Mouse (Mus musculus): ENCODE data around the gene Kalrn. TPM values are rescaled to one million over a fixed set of nuclear protein-coding genes. Genes with fewer than 3 reads are reported as not detected.

The Kalrn gene
- total RNA-seq, 2 experiments from 2014 or later = 16.3 to 17.8 TPM

DNA sequence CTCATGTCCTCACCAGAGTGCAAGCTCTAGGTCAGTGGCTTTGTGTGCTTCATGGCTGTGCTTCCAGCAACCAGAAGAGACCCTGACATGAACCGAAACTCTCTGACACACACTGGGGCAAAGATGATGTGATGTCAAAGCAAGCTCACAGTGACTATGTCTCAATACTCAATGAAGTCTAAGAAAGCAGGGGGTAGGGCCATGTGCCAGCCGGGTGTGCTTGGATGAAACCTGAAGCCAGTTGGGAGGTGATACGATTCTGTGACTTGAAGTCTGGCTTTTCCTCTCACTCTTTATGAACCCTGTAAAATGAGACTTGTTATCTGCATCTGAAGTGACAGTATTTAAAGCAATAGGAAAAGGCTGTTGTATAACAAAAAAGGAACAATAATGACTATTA lies 501.2 kb downstream of the Kalrn start:
- DNase-seq = no peak

DNA sequence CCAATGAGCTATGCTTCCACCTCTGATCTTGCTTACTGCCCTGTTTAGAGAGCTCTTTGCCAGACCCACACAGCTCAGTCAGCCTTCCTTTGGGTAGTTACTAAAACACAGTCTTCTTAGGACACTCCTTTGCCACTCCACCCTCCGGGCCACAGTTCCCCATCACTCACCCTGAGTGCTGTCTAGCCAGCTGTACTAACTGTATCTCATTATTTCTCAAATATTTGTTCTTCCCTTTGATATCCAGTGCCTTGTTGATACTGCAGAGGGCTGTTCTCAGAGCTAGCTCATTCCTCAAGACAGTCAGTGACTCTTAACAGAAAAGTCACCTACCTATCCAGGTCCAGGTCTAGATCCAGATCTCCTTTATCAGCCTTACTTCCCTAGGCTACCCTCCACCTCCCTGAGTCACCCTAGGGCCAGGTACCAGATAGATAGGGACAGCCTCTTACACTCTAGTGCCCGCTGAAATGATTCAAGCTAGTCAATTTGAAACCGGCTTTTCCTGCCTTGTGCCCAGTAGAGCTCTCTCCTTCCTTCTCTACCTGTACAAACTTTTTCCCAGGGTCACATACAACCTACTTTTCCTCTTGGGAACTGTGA lies 502.0 kb downstream of the Kalrn start:
- DNase-seq = no peak

DNA sequence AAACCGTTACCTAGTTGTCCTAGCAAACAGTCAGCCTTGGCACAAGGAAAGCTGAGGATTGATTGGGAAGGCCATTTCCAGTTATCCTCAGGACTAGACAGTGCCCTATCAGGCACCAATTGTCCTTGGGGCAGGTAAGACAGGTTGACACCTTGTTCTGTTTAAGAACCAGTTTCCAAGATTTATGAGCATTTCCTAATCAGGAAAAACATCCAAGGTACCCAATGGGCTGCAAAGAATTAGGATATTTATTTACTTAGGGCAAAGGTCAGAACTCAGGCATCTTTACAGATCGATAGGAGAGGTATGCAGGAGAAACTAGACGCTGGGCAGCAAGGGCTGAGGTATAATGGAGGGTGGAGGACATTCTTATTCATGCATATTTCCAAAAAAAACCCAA lies 503.9 kb downstream of the Kalrn start:
- DNase-seq = no peak

- DNase-seq = peak; percentile 34
These were observed 506.4 kb downstream of the Kalrn start for GRCm38 (mm10) chr16:34066922-34067321.

DNA sequence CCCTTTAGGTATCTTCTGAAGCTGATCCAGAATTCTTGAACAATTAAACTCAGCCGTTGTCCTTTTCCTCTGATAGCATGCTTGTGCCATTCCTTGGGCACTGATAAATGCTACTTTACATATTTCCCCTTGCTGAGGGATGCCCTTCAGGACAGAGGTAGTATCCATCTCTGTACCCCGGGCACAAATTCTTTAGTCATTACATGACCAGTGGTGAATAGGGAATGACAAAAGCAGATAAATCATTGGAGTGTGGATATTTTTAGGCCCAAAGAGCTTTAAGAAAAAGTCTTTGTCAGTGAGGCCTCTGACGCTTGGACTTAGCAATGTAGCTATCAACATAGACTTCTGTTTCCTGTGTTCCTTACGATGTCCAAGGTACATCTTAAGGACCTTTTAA lies 507.0 kb downstream of the Kalrn start:
- DNase-seq = no peak

DNA sequence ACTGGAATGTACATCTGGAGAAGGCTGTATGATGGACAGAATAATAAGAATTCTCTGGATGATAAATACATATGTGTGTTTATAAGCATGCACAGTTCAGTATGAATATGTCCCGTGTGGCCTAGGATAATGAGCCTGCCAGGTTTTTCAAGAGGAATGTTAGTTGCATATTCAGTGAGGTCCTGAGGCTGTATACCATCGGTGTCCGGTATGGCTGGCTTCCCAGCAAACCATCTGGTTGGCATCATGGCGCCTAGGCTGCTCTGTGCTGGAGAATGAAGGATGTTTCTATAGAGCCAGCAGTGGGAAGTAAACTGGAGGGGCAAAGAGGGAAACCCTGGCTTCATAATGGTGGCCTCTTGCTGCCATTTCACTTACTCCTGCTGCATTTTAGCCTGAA lies 510.0 kb downstream of the Kalrn start:
- DNase-seq = no peak

DNA sequence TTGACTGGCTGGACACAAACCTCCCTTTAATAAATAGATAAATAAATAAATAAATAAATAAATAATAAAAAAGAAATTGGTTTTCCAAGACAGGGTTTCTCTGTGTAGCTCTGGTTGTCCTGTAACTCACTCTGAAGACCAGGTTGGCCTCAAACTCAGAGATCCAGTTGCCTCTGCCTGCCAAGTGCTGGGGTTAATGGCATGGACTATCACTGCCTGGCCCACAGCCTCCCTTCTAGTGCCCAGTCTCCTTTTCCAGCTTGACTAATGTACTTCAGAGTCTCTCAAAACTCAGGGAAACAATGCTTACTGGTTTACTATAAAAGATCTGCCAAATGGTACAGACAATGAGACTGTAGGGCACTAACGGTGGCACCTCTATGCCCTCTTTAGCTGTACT lies 511.7 kb downstream of the Kalrn start:
- no peak for DNase-seq

DNA sequence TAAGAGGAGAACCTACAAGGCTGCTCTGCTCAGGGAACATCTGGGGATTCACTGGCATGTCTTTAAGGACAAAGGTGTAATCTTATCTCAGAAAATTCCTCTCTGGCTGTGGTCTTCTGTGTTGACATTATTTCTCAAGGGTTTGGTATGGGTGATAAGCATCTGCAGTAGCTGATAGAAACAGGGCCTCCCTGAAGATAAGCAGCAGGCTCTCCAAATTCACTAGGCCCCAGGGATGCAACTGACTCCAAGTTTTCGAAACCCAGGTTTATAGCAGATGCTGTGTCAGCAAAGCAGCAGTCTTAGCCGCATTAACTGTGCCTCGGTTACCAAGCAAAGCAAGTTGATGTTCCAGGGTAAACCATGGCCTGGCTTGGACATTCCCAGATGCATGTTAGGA lies 514.7 kb downstream of the Kalrn start:
- DNase-seq = no peak

- no peak for DNase-seq
These were observed 515.9 kb downstream of the Kalrn start for GRCm38 (mm10) chr16:34057464-34057863.

GRCm38 (mm10) chr16:34056418-34057111 lies 516.8 kb downstream of the Kalrn start:
- no peak for DNase-seq

- DNase-seq = no peak
These were observed 523.2 kb downstream of the Kalrn start for GRCm38 (mm10) chr16:34050090-34050489.

DNA sequence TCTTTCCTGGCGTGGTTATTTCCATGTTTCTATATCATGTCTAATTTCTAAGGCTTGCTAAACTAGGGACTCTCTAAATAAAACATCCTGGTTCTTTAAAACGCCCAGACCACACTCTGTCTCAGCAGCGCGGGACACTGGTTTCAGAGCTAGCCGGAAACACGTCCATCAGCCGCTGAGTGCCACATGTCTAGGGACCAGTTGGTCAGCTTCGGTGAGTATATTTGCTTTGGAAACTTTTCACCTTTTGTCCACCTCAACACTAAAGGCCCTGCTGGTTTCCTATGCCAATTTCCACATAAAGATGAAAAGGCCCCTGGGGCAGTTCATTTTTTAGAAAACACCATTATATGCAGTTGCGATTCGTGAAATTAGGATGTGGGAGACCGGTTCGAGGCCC lies 524.0 kb downstream of the Kalrn start:
- no peak for DNase-seq

- no peak for DNase-seq
These were observed 525.1 kb downstream of the Kalrn start for GRCm38 (mm10) chr16:34048232-34048631.

DNA sequence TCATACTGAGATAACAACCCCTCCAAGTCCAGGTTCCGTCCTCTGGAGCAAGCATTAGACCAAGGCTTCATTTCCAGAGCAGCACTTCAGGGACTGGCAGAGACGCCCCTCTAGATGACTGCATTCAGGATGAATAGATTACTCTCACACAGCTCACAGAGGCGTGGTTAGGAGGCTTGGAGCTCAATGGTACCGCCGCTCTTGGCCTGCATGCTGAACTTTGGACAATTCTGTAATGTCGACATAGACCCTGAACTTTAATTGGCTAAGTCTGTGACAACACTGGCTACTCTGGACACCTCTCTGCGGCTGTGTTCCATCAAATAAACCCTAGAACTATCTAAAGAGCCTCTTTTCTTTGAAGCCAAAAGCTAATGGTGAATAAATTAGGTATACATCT lies 525.8 kb downstream of the Kalrn start:
- no peak for DNase-seq

GRCm38 (mm10) chr16:34047006-34047360 lies 526.3 kb downstream of the Kalrn start:
- no peak for DNase-seq

DNA sequence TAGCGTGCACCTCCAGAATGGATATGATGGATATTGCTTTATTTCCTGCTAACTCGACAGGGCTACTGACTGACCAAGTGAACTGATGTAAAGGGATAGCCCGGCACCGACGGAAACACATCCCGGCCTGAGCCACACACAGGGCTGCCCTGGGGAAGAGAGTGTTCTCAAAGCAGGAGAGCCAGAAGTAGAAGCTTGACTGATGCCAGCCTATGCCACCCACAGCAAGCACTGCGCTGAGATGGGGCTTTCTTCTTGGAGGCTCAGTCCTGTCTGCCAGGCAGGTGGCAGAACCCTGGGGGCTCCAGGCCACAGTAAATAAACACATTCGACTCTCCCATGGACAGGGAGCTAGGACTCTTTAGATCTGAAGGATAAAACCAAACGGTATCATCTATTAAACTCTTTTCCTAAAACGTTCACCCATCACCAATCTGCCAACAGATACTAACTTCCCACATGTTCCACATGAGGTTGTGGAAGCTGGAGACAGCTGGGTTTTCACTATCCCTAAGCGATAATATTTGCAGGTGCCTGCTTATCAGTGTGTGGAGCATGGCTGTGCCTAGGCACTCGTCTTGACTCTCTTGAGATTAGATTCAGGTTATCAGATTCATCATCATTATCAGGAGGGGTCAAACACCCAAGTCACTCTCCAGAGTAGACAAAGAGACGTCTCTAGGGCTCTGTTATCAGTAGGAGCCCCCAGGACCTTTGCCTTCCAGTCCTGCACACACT lies 526.9 kb downstream of the Kalrn start:
- no peak for DNase-seq

DNA sequence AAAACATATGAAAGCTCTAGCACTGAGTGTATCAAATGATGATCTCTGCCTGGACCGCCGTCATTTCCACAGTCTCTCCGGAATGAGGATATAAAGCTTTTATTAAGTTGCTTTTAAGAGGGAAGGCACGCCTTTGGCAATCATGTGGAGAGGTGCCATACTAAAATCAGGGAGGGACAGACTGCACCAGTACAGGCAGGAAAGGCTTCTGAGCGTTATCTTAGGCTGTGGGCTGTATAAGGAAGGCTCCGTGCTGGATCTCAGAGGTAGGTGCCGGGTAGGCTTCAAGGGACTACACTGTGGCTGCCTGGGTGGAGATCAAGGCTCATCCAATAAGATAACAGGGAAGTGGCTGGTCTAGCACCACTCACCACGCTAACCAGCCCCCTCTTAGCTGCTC lies 528.8 kb downstream of the Kalrn start:
- no peak for DNase-seq

- no peak for DNase-seq
These were observed 530.1 kb downstream of the Kalrn start for GRCm38 (mm10) chr16:34043048-34043795.

DNA sequence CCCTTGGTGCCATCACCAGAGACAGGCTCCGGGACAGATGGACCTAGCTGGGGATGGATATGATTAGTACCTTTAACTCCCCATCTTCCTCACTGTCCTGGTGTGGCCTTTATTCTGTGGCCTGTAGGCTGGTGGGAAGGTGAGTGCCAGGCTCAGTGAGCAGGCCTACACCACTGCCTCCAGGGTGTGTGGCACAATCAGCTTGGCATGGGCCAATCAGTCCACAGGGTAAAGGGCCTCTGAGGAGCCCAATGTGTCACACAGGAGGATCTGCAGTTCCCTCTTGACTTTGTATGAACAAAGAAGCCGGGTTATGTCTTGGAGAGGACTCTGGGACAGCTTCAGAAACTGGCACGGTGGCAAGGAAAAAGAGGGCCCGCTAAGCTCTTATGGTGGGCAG lies 530.7 kb downstream of the Kalrn start:
- DNase-seq = peak; percentile 44

- DNase-seq = no peak
These were observed 533.1 kb downstream of the Kalrn start for GRCm38 (mm10) chr16:34040276-34040675.

DNA sequence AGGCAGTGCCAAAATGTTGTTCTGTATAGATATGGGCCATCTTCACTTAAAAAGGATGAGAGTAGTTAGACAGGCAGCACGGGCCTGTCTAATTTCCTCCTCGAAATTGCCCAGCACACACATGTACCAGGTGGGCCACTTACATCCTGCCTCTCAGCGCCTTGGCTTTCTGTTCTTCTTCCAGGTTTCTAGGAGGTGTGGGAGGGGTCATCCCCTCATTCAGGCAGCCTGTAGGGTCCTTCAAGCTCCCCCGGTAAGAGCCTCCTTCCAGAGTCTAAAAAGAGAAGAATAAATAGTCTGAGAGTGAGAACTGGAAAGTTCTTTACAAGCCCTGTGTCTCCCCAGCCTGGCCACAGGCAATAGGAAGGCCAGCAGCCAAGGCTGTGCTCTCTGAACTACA lies 533.6 kb downstream of the Kalrn start:
- no peak for DNase-seq

DNA sequence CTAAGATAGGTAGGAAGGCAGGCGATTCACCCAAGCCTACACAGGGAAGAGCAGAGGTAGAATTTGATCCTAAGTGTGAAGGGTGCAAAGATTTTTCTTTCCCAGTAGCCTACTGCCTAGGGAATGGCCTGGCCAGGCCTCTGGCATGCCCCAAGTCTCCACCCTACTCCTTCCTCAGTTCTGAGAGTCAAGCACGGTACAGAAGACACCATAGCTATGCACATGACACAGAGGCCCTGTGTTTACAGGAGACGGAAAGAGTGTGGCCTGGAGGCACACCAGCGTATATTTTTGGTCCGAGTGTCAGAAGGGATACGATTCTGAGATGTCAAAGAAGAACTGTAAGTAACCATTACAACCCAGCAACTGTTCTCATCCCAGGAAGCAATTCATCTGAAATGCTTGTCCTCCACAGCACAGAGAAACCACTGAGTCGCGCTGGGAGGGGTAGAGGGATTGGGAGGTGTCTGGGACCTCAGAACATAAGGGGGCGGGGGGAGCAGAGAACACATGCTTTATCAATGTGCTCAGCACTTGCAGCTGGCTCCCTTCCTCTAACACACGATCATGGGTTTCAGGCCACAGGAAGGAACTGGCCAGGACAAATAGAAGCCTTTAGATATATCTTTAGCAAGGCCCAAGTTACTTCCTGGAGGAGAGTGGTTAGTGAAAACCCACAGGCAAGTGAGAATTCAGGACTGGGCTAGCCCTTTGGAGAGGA lies 536.8 kb downstream of the Kalrn start:
- DNase-seq = no peak

Data from adrenal gland, postnatal 10 days (tissue).